Mouse (Mus musculus): ENCODE results near the gene Mgll. TPM values are rescaled to one million over a fixed set of nuclear protein-coding genes. Genes with fewer than 3 reads are reported as not detected.

Gene Mgll
- polyA plus RNA-seq, 1 experiment from 2014 or later, result 44.4 TPM

DNA sequence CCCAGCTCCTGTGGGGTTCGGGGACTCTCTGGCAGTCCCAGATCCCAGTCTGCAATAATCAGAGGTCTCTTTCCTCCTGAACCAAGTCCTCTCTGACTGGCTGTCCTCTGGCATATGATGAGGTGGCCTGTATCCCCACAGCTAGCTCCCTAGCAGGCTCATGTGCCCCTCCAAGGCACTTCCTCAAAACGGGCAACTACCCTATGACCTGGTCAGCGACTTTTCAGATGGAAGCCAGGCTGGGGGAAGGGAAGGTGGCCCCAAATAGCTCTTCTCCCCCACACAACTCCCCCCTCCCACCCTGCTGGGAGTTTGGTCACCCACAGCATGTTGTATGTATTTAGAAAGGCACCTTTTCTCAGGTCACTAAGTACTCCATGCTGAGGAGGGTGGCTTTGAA is 101.9 kb downstream of the Mgll start:
- Histone ChIP-seq H3K27ac (no peak overlapping the region), H3K4me1 (replicated peaks) (peaks cover 23% of the 10 kb centered on the region), H3K4me2 (no peak overlapping the region), H3K36me3 (no peaks in the 10 kb centered on the region), H3K4me3 (no peak overlapping the region), H3K27me3 (no peaks in the 10 kb centered on the region), H3K9ac (no peak overlapping the region), H3K9me3 (replicated peaks) (no peaks in the 10 kb centered on the region)
- 37% methylated on average over 3 of the region's 3 CpGs for WGBS
- ATAC-seq (replicated peaks; ENCODE audit: insufficient number of reproducible peaks, insufficient read depth, low FRiP score, low read depth), result no peak

DNA sequence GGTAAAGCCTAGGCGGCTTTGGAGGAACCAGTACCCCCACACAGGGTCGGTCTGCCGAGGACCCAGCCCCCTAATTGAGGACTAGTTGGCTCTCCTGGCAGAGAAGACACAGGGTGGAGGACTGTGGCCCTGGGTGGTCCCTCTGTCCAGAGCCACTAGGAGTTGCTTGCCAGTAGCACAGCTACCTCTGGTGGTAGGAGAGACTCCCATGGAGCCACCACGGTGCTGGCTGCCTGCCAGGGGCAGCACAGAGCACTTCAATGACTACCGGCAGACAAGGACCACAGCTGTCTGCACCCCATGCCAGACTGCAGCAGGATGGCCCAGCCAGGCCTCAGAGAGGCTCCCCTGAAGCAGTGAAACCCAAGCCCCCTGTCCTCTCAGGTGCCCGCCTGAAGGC is 102.3 kb downstream of the Mgll start:
- WGBS, result 25% methylated on average over 6 of the region's 6 CpGs
- H3K4me3 ChIP-seq, result no peak overlapping the region
- no peaks in the 10 kb centered on the region for H3K27me3 ChIP-seq
- peaks cover 21% of the 10 kb centered on the region for H3K4me1 ChIP-seq (replicated peaks)
- ATAC-seq (replicated peaks; ENCODE audit: insufficient number of reproducible peaks, insufficient read depth, low FRiP score, low read depth), result peak; percentile 74
- no peaks in the 10 kb centered on the region for H3K36me3 ChIP-seq
- H3K27ac ChIP-seq, result no peak overlapping the region
- H3K4me2 ChIP-seq, result no peak overlapping the region
- no peaks in the 10 kb centered on the region for H3K9me3 ChIP-seq (replicated peaks)
- no peak overlapping the region for H3K9ac ChIP-seq

DNA sequence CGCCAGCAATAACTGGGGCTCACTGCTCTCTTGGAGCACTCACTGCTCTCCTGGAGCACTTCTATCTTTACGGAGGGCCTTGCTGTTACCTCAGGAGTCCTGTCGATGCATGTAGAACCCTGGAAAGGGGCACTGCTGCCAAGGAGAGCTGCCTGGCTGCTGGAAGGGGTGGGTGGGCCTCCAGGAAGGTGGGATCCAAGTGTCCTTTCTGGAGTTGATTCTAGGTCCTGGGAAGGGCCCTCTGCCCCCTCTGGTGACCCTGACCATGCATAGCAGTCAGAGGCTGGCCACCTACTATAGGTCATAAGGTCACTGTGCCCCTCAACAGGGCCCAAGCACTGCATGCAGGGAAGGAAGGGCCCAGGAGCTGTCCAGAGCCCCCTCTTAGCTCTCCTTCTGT is 102.8 kb downstream of the Mgll start:
- Histone ChIP-seq H3K9ac (no peak overlapping the region), H3K4me2 (no peak overlapping the region), H3K27ac (no peak overlapping the region), H3K36me3 (no peaks in the 10 kb centered on the region), H3K4me1 (replicated peaks) (peaks cover 18% of the 10 kb centered on the region), H3K9me3 (replicated peaks) (no peaks in the 10 kb centered on the region), H3K27me3 (no peaks in the 10 kb centered on the region), H3K4me3 (no peak overlapping the region)
- WGBS, result 60% methylated on average over 3 of the region's 3 CpGs
- ATAC-seq (replicated peaks; ENCODE audit: insufficient number of reproducible peaks, insufficient read depth, low FRiP score, low read depth), result no peak

DNA sequence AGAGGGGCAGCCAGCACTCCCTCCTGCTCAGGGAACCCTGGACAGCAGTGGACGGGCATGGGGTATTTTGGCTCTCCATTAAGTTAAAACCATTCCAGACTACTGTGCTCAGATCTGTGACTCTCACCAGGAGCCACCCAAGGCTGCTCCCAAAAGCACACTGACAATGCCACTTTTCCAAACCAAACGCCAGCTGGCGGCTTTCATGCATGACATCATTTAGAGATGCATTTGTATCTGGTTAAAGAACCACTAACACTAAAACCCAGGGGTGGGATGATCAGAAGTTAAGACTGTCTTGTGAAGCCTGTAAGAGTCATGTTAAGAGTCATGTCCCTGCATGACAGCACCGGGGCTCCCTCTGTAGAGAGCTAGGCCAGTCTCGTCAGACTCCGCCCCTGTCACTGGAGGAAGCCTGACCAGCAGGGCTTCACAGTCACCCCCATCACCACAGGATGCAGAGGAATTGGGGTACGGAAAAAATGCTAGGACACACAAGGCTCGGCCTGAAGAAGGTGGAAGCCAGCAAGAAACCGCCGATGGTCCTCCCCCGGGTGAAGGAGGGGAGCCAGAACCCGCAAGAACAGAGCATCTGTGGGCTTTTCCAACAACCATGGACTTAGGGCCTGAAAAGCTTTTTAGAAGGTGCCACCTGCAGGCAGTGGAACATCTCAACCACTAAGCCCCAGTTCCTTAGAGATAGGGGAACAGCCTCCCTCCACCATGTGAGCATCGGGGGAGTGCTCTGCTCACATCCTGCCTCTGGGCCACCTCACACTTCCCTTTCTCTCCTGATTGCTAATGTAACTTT is 103.4 kb downstream of the Mgll start:
- Histone ChIP-seq H3K4me2 (no peak overlapping the region), H3K36me3 (no peaks in the 10 kb centered on the region), H3K9ac (no peak overlapping the region), H3K27ac (no peak overlapping the region), H3K9me3 (replicated peaks) (no peaks in the 10 kb centered on the region), H3K4me1 (replicated peaks) (peaks cover 20% of the 10 kb centered on the region), H3K4me3 (no peak overlapping the region), H3K27me3 (no peaks in the 10 kb centered on the region)
- 64% methylated on average over 13 of the region's 13 CpGs for WGBS
- no peak for ATAC-seq (replicated peaks; ENCODE audit: insufficient number of reproducible peaks, insufficient read depth, low FRiP score, low read depth)

DNA sequence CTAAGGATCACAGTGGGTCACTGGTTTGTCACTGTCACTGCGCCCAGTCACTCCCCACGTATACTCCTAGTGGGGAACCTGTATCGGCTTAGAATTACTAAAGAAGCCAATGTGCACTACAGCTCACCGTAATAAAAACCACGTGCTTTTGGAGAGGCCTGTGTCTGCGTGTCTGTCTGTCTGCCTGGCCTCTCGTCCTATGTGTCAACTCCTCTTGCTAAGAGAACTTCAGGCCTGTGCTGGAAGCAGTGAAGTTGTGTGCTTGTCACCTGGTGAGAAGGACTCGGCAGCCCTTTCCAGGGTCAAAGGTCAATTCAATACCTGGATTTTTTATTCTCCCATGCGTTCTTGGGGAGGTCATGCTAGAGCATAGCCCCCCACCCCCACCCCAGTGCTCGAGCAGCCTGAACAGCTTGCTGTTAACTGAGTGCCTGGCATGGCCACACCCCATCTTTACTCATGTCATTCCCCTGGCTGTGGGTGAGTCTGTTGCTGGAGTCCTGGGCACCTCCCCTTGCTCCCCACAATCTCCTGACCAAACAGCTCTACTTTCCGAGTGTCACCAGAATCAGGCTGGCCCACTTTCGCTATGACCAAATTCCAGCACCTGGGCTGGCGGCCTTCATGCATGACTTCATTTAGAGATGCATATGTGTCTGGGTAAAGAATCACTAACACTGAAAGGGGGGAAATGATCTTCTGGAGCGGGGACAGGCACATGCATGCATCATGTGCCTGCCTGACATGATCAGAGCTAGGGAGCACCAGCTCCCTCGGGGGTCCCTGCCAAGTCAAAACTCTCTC is 104.2 kb downstream of the Mgll start:
- H3K9ac ChIP-seq, result no peak overlapping the region
- no peaks in the 10 kb centered on the region for H3K36me3 ChIP-seq
- H3K27ac ChIP-seq, result no peak overlapping the region
- no peak for ATAC-seq (replicated peaks; ENCODE audit: insufficient number of reproducible peaks, insufficient read depth, low FRiP score, low read depth)
- H3K9me3 ChIP-seq (replicated peaks), result no peaks in the 10 kb centered on the region
- WGBS, result 71% methylated on average over 15 of the region's 15 CpGs
- H3K4me1 ChIP-seq (replicated peaks), result peaks cover 25% of the 10 kb centered on the region
- no peak overlapping the region for H3K4me3 ChIP-seq
- H3K4me2 ChIP-seq, result no peak overlapping the region
- no peaks in the 10 kb centered on the region for H3K27me3 ChIP-seq

DNA sequence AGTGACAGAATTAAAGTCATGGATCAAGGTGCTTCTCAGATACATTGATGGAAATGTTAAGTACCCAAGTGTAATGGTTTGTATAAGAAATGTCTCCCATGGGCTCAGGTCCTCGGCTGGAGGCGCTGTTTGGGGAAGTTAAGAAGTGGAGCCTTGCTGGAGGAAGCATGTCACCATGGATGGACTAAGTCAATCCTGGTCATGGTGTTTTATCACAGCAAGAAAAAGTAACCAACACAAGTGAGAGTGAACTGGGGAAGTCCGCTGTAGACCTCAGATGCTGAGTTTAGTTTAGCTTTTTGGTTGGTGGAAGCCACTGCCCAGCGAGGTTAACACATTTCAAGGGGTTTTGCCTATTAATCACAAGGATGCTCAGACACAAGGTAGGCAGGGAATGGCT is 105.4 kb downstream of the Mgll start:
- no peaks in the 10 kb centered on the region for H3K9me3 ChIP-seq (replicated peaks)

DNA sequence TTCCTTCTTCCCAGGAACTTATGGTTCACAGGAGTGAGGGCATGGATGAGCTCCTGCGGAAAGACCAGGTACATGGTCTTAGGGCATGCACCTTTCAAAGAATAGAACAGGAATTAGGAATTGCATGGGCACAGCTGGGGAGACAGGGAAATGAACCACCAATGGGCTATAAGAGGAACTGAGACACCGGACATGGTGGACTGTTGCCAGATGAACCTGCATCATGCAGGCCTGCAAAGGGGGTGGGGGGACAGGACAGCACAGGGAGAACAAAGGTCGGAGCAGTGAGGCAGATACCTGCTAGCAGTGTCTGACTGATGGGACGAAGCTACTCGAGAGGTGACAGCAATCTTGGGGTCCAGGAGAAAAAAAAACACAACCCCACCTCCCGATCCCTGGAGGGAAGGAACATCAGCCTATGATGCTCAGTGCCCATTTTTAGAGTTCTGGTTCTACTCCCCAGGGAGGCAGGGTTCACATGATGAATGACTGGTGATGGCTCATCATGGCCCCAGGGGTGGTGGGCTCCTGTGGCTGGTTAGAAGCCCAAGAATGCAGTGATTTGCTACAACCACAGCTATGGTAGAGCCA is 106.0 kb downstream of the Mgll start:
- WGBS, result 87% methylated on average over 6 of the region's 6 CpGs
- H3K9ac ChIP-seq, result no peak overlapping the region
- H3K27ac ChIP-seq, result no peak overlapping the region
- no peaks in the 10 kb centered on the region for H3K9me3 ChIP-seq (replicated peaks)
- no peaks in the 10 kb centered on the region for H3K27me3 ChIP-seq
- no peak overlapping the region for H3K4me3 ChIP-seq
- no peak for ATAC-seq (replicated peaks; ENCODE audit: insufficient number of reproducible peaks, insufficient read depth, low FRiP score, low read depth)
- H3K4me2 ChIP-seq, result no peak overlapping the region
- H3K36me3 ChIP-seq, result no peaks in the 10 kb centered on the region
- H3K4me1 ChIP-seq (replicated peaks), result peaks cover 33% of the 10 kb centered on the region

More for the DNA sequence above, 105.4 kb downstream of the Mgll start:
- no peaks in the 10 kb centered on the region for H3K27me3 ChIP-seq
- no peaks in the 10 kb centered on the region for H3K36me3 ChIP-seq
- no peak overlapping the region for H3K4me3 ChIP-seq
- no peak overlapping the region for H3K27ac ChIP-seq
- H3K4me2 ChIP-seq, result no peak overlapping the region
- H3K4me1 ChIP-seq (replicated peaks), result peaks cover 33% of the 10 kb centered on the region
- ATAC-seq (replicated peaks; ENCODE audit: insufficient number of reproducible peaks, insufficient read depth, low FRiP score, low read depth), result no peak
- 79% methylated on average over 4 of the region's 4 CpGs for WGBS
- no peak overlapping the region for H3K9ac ChIP-seq

DNA sequence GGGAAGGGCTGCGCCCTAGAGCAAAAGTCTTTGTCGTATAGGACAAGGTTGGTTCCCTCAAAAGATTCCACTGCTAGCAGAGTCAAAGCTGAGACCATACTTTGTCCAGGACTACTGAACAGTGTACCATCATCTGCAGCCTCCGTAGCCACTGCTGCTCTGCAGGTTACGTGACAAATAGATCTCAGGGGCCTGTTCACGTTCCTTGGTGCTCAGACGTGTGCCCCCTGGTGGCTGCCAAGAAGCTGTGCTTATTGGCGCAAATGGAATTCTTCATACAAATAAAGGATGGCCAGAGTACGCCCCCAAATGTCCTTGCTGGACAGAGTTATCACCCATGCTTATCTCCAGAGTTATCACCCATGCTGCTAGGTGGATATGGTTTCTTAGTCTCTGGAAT is 107.2 kb downstream of the Mgll start:
- Histone ChIP-seq H3K9me3 (replicated peaks) (no peaks in the 10 kb centered on the region), H3K4me3 (no peak overlapping the region), H3K27me3 (no peaks in the 10 kb centered on the region), H3K4me2 (no peak overlapping the region), H3K36me3 (peaks cover 12% of the 10 kb centered on the region), H3K27ac (no peak overlapping the region), H3K4me1 (replicated peaks) (peaks cover 28% of the 10 kb centered on the region), H3K9ac (no peak overlapping the region)
- no peak for ATAC-seq (replicated peaks; ENCODE audit: insufficient number of reproducible peaks, insufficient read depth, low FRiP score, low read depth)
- WGBS, result 27% methylated on average over 8 of the region's 8 CpGs

DNA sequence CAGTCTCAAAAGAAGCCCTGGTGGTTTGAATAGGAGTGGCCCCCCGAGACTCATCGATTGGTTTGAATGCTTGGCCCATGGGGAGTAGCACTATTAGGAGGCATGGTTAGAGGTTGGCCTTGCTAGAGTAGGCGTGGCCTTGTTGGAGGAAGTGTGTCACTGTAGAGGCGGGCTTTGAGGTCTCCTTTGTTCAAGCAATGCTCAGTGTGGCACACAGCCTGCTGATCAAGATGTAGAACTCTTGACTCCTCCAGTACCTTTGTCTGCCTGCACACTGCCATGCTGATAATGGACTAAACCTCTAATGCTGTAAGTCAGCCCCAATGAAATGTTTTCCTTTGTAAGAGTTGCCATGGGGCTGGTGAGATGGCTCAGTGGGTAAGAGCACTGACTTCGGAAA is 108.5 kb downstream of the Mgll start:
- Histone ChIP-seq H3K4me3 (no peak overlapping the region), H3K9me3 (replicated peaks) (no peaks in the 10 kb centered on the region), H3K4me2 (no peak overlapping the region), H3K27ac (peak overlapping the region; percentile 27; the same call in 1 of the 2 replicates), H3K9ac (no peak overlapping the region), H3K27me3 (no peaks in the 10 kb centered on the region), H3K4me1 (replicated peaks) (peaks cover 17% of the 10 kb centered on the region), H3K36me3 (peaks cover 23% of the 10 kb centered on the region)
- no peak for ATAC-seq (replicated peaks; ENCODE audit: insufficient number of reproducible peaks, insufficient read depth, low FRiP score, low read depth)
- 77% methylated on average over 5 of the region's 5 CpGs for WGBS

DNA sequence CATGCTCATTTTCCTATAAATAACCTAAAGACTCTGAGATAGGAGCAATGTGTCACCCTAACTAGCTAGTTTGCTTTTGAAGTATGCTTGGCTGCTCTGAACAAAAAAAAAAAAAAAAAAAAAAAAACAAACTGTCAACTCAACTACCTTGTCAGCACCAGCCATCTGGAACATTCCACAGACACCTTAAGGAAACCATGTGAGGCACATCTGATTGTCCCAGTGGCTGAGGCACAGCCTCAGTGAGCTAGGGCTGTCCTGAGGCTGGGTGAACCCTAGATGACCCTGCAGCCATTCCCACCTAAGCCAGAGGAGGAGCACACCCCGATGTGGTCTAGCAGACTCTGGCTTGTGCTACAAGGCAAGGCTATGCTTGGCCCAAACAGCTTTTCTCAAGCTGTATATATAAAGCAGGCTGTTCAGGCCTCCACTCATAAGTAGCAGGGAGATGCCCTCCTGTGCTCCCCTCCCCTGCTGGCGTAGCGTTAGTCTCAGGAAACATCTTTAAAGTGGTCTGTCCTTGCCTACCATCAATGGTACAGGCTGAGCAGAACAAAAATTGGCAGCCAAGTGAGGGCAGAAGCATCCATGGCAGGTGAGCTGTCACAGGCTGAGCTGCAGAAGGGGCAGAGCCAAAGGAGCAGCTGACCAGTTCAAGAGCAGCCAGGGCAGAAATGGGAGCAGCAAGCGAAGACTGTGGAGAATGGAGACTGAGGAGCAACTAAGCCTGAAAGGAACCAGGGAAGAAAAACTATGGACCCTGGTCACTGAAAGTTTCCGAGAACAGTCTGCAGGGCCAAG is 109.3 kb downstream of the Mgll start:
- peaks cover 32% of the 10 kb centered on the region for H3K36me3 ChIP-seq
- H3K4me2 ChIP-seq, result no peak overlapping the region
- peak; percentile 45; the same call in 1 of the 2 replicates for ATAC-seq (replicated peaks; ENCODE audit: insufficient number of reproducible peaks, insufficient read depth, low FRiP score, low read depth)
- H3K4me3 ChIP-seq, result no peak overlapping the region
- H3K27me3 ChIP-seq, result no peaks in the 10 kb centered on the region
- peak overlapping the region; percentile 67 for H3K27ac ChIP-seq
- H3K9me3 ChIP-seq (replicated peaks), result no peaks in the 10 kb centered on the region
- H3K9ac ChIP-seq, result 0 out of 2 replicates have a peak overlapping the region, but pooled peaks have one; percentile 24
- WGBS, result 61% methylated on average over 5 of the region's 5 CpGs
- peaks cover 16% of the 10 kb centered on the region for H3K4me1 ChIP-seq (replicated peaks)

DNA sequence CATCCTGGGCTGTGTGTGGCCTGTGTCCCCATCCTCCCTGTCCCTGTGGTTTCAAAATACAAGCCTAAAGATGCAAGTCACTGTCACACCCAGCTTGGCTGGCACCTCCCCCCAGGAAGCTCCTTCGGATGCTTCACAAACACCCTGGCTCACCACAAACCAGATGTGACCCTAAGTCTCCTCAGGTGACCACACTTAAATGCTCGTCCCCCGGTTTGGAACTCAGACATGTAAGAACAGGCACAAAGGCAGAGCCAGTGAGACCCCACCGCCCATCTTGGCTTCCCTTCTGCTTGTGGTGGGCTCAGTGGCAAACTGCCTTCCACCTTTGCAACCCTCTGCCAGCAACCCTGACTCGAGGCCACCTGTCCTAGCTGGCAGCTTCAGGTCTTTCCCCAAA is 110.8 kb downstream of the Mgll start:
- Histone ChIP-seq H3K9me3 (replicated peaks) (no peaks in the 10 kb centered on the region), H3K4me1 (replicated peaks) (peaks cover 16% of the 10 kb centered on the region), H3K9ac (no peak overlapping the region), H3K36me3 (peaks cover 45% of the 10 kb centered on the region), H3K4me3 (no peak overlapping the region), H3K27me3 (no peaks in the 10 kb centered on the region), H3K27ac (no peak overlapping the region), H3K4me2 (no peak overlapping the region)
- WGBS, result 75% methylated on average over 5 of the region's 5 CpGs
- ATAC-seq (replicated peaks; ENCODE audit: insufficient number of reproducible peaks, insufficient read depth, low FRiP score, low read depth), result no peak
